Mouse (Mus musculus) left cerebral cortex, postnatal 25 days (tissue): ENCODE measurements around the gene Capzb. TPM values are rescaled to one million over a fixed set of nuclear protein-coding genes. Genes with fewer than 3 reads are reported as not detected.

Experiments
- DNase-seq, 2 experiments: peaks; one replicate each; pipeline ENCODE4 v3.0.0; 2022; ENCODE audit warnings: low spot score in 2 of 2, mixed read lengths in 1 of 2
- intact Hi-C: fragments of 180-260 bp; cut with DNase I; formaldehyde crosslinking; loops from one replicate; pipeline ENCODE4 v1.15.1; 2025
- total RNA-seq, 2 experiments: library from RNA; stranded (reverse); gene quantifications; 2 replicates each; pipeline ENCODE4 v1.2.3; 2021

Gene Capzb
- total RNA-seq, 2 experiments from 2014 or later = 350 to 351 TPM

DNA sequence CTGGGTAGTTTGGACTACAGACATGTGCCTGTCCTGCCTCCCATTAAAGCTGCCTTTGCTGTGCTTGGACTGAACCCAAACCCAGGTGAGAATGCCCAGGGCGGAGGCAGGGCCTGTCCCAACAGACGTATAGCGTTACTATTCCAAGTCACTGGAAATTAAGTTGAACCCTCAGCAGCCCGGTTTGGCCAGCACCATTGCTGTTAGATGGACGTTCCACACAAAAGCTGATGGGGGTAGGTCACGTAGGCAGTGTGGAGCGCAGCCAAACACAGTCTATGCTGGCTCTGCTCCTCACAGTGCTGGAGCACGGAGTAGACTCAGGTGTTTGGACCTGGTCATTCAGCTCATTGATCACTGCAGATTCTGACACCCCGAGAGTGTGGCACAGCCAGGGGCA, 60.5 kb downstream of the Capzb start:
- intact Hi-C loops = no loop called here
- no peak for DNase-seq

DNA sequence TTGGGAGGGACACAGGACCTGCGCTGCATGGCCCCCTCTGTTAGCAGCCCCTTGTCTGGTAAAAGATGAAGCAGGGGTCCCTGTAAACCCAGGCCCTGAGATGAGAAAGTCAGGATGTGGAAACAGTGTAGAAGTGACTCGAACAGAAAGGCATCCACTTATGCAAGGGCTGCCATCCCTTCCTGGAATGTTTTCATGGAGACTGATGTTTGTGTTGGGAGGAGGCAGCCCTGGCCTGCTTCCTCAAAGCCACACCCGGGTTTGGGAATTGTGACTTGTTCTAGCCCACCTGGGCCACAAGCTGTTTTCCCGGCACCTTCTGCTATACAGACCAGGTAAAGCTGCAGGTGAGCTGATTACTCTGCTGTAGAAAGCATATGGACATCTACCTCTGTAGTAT, 63.4 kb downstream of the Capzb start:
- intact Hi-C loops = no loop called here
- DNase-seq = no peak

DNA sequence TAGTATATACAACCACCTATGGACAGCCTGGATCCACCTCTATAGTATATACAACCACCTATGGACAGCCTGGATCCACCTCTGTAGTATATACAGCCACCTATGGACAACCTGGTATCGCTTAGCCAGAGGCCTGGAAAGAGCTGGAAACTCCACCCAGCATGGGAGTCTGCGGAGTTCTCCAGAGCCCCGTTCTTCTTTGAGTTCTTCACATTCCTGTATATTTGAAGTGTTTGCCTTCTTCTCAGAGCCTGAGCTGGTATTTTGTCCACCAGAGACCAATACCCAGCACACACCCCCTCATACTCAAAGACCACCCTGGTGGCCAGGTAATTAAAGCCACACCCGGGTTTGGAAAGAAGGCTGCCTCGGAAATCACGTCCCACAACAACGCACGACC, 64.0 kb downstream of the Capzb start:
- no peak for DNase-seq
- intact Hi-C loops = no loop called here

DNA sequence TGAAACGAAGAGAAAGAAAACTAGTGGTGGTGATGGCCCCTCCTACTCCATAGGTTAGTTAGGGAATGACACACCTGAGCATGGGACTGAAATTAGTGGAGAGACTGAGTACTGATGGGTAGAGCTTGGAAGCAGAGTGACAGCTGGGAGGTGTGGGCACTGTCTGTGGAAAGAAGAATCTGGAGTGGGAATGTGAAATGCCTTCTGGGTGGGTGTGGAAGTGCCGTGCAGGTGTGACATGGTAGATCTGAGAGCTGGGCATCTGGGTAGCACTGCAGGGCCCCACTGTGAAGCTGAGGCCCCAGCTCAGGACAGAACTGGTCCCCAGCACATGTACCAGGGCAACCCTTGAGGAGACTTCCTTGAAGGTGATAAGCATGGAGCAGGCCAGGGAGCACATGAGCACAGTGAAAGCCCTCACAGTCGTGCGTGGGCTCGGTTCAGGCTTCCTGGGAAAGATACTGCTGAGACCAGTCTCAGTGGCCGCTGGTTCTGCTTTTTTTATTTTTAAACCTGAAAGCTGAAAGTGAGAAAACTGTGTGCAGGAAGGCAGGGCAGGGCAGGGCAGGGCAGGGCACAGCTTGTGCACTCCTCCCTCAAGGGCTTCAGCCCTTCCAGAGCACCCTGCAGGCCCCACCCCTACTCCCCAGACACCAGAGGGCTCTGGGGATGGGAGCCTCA, 66.1 kb downstream of the Capzb start:
- intact Hi-C loops = no loop called here
- DNase-seq = peak in 1 of 2 experiments; percentile 67

DNA sequence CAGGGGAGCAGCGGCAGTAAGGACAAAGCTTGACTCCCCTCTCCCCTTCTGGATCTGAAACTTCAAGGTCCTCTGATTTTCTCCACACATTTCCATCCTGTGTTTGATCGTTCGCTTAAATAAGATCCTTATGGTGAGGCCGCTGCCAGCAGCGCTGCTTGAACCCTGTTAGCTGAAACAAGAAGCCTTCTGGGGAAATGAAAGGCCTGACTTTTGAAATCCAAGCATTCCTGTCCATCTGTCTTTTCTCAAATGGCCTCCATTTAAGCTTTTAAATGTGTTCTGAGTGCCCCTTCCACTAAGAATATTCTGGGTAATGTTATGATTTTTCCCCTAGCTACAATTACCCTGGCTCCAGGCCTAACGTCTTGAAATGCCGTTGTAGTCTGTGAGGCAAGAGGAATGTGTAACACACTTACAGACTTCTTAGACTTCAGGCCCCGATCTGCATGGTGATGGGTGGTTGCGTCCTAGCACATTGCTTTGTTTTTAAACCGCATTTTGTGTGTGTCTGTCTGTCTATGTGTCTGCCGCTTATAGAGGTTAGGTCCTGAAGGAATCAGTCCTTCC, 66.7 kb downstream of the Capzb start:
- no peak for DNase-seq
- intact Hi-C loops = no loop called here

DNA sequence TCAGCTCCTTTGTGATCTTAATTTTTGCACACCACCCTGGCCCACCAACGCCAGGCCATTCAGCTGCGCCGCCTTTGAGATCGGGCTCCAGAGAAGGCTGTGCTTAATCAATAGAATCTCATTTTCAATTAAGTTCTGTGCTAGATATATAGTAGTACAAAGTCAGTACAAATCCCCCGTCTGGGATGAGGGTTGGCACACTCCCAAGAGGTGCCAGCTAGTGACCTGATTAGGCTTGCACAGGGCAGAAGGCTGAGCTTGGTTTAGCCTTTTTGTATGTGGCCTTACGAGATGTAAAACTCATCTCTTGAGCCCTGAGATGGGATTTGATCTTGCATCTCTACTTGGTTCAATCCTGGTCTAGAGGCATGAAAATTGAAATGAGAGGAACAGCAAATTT, 70.3 kb downstream of the Capzb start:
- no peak for DNase-seq
- intact Hi-C loops = no loop called here

DNA sequence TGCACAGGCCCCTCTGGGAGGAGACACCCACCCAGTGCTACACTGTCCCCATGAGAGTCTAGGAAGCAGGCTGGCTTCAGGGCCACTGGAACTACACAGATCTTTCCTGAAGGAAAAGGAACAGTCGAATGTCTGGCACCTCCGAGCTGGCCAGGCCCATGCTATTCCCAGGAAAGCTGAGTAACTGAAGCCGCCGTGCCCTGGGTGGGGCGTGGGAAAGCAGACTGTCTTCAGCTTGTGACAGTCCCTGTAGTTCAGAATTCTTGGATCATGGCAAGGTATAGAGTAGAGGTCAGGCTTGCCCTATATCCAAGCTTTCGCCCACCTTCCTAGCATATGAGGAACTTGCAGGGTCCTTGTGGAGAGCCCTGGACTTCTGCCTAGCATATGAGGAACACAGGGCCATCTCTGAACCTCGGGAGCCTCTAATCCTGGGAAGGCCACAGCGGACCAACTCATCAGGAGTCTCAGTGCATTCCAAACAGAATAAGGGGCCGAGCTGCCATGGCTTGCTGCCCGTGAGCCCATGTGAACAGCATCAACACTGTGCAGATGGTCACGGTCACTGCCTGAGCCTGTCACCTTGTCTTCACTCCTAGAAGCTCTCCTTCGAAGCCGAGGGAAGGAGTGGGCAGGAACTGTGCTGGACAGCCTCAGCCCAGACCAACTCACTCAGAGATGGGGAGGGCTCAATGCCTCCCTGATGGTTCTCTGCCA, 73.2 kb downstream of the Capzb start:
- DNase-seq = no peak
- intact Hi-C loops = no loop called here

DNA sequence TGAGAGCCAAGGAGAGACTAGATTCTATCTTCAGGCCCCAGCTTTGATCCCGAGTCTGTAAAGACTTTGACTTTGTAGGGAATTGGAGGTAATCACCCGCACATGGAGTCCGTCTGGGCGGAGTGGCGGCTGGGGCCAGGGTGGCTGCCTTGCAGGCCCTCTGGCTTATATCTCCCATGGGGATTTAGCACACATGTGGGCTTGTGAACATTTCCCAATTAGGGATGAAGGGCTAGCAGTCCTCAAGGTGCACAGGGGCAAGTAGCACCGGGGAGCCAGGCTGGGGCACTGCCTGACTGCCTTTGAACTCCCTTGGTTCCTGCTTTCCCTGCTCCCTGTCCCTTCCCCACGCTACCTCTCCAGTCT, 73.8 kb downstream of the Capzb start:
- no peak for DNase-seq
- intact Hi-C loops = no loop called here

DNA sequence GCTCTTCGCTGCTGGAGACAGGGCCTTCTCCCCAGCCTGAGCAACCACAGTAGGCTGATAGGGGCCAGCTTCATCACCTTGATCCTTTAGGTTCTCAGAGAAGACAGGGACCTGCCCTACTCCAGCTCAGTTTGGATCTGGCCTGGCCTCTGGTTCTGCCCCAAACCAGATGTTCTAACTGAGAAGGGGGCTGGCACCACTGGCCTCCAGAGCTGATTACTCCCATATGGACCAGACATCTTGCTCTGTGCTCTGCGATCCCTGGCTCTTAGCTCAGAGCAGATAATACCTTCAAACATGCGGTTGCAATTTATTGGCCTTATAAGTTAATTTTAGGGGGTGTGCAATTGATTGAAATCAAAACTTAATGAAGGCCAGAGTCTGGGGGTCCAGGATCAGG, 74.6 kb downstream of the Capzb start:
- intact Hi-C loops = no loop called here
- DNase-seq = no peak

DNA sequence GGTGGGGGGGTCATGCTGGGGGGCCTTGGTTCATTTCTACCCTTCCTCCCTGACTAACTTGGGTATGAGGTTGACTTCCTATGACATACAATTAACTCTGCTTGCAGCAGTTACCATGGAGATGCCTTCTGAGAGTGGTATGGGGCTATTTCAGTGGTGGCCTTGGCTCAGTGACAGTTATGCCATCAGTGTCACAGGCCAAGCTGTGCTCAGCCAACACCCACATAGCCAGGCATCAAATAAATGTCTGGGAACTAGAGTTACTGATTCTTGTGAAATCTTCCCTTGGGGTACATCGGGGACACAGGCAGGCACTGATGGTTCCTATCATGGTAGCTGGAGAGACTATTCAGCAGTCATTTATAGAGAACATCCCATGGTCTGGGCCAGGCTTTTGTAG, 75.5 kb downstream of the Capzb start:
- DNase-seq = no peak
- intact Hi-C loops = no loop called here

DNA sequence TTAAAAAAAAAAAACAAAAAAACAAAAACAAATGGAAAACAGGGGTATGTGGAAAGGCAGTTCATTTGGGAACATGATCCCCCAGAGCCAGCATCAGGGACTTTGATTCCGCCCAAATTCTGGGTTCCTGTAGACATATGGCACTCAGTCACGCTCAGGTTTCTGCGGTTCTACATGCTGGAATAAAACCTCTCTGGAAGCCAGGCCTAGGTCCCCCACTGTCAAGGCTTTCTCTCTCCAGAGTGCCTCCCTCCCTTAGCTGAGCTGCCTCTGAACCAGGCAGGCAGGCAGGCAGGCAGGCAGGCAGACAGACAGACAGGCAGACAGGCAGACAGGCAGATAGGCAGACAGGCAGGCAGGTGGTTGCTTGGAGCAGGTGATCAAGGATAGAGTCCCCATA, 77.5 kb downstream of the Capzb start:
- intact Hi-C loops = no loop called here
- no peak for DNase-seq

DNA sequence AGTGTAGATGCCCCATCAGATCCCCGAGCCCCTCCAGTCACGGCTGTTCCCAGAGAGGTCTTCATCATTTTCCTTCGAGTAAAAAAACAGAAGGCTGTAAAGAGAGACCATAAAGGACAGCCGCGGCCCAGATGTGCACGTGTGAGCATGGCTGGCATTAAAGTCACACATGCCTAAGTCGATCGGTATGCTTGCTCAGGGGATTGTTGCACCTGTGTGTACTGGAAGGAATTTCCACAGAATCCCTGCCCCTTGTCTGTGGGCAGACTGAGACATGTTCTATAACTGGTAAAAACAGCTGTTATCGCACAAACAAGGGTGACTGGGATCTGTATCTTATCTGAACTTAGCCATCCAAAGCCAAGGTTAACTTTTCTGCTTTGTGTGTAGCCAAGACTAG, 78.9 kb downstream of the Capzb start:
- intact Hi-C loops = no loop called here

DNA sequence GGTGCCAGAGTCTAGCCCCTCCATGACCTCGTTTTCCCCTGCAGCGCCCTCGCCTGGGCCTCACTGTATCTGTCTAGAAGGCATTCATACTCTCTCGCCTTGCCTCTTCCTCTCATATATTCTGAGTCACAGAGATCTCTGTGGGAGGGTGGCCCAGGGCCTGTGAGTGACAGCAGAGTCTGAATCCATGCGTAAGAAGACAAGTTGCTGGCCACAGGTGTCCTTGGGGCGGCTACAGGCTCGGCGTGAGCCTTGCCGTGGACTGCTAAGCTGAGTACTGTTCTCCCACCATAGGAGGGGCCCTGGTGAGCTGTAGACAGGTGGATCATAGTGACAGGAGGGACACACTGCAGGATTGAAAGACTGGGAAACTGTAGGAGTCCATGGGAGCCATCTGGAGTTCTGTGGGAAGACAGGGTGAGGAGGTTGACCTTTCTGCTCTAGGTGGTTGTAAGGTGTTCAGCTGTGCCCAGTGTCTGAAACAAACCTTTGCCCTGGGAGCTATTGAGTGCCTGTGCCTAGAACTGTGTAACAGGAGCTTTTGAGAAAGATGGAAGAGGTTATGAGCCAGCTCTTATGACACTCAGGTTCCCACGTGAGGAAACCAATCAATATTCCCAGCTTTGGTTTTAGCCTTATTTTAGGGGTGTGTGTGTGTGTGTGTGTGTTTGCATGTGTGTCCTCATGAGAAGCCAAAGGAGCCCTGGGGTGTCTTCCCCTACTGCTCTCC, 80.4 kb downstream of the Capzb start:
- intact Hi-C loops = no loop called here
- no peak for DNase-seq

More for the DNA sequence above, 78.9 kb downstream of the Capzb start:
- no peak for DNase-seq

DNA sequence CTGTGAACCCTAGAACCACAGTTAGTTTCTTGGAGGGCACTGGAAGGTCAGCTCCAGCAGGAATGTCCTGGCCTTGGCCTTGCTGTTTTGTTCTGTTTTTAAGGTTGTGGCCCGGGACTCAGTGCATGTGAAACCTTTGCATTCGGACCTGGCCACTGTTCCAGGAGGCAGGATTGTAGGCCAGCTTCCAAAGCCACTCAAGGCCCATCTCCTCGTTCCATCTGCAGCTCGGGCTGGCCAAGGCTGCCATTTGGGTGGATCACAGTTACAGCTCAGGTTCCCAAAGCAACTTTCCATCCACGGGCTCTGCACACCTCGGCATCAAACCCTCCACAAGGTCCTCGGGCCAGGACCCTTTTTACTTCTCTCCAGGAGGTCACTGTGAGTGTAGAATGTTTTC, 81.9 kb downstream of the Capzb start:
- intact Hi-C loops = no loop called here
- no peak for DNase-seq

DNA sequence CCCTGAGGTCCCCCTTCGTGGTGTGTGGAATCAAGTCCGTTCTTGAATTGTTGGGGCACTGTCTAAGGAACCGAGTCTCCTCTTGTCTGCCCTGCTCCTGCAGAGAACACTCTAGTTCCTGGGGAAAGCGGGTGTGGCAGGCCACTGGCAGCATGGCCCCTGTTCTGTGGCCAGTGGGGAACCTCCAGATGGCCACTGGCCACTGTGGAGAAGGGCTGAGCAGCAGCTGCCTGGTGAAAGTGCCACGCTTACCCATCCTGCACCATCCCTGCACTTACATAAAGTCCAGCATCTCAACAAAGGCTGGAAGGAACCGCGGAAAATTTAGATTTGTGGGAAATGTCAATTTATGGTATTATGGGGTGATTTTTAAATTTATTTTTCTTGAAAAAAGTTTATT, 83.7 kb downstream of the Capzb start:
- intact Hi-C loops = no loop called here
- DNase-seq = no peak

DNA sequence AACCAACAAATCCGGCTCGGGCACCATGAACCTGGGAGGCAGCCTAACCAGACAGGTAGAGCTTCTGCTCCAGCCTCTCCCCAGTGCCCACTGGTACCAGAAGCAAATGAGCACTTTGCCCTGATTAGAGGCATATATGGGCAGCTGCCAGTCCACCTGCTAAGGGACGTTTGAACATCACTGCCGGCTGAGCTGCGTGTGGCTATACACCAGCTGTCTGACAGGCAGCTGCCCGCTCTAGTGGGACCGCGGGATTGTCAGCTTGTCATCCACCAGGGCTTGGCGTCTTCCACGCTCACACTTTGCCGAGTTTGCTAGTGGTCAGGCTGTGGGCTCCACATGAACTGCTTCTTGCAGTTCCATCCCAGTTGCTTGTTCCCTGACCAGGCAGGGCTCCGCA, 87.8 kb downstream of the Capzb start:
- intact Hi-C loops = no loop called here
- no peak for DNase-seq

DNA sequence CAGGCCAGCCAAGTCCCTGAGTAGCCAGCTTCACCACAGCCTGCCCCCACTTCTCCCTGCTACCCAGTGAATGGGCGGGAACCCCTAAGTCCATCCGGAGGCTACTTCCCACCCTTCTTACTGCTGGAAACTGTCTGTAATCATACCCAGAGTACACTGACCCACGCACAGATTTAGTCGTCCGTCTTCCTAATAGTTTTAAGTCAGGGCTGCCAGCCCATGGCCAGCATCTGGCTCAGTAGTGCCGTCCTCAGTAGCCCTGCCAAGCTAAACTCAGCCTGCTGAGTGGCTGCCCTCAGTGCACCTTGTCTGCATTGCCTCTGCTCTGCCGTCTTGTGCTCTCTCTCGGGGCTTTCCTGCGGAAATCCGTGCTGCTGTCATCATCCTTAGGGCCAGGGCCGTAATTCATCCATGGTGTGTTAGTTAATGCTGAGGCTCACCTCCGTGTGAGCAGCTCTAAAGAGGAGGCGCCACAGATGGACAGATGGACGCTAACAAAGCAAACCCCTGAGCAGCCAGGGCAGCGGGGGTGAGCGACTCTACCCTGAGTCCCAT, 89.2 kb downstream of the Capzb start:
- intact Hi-C loops = no loop called here
- DNase-seq = no peak

DNA sequence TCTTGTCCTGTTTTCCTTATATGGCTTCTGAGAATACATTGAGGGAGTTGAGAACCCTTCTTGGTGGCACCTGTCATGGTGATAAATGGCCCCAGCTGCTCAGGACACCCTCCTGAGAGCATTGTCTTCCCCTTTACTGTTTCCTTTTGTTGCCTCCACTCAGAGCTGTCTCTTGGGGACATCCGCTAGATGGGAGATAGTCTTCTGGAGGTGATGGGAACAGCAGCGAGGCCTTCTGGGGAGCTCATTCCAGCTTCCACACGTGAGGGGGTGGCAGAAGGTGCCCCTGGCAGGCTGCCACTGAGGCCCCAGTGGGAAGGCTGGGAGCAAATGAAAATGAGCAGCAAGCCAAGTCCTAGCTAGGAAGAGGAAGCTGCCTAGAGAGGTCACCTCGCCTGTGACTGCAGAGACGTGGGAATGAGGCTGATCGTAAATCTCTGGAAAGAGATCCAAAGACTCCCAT, 90.3 kb downstream of the Capzb start:
- intact Hi-C loops = no loop called here
- DNase-seq = no peak

DNA sequence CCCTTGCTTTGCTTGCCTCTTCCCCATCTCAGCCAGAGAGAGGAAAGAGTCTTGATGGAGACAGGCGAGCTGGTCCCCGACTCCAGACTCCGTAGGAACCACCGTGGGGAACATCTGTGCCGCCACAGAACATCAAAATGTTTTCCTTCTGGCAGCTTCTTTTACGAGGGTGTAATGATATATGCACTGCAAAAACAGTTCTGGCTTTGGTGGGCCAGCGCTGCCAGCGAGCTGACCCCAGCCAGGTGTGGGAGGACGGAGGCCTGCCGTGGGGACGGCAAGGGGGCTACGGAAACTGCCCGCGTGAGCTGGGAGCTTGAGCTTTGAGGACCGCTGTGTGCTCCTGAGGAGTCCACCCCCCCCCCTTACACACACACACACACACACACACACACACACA, 92.2 kb downstream of the Capzb start:
- intact Hi-C loops = no loop called here
- DNase-seq = no peak

DNA sequence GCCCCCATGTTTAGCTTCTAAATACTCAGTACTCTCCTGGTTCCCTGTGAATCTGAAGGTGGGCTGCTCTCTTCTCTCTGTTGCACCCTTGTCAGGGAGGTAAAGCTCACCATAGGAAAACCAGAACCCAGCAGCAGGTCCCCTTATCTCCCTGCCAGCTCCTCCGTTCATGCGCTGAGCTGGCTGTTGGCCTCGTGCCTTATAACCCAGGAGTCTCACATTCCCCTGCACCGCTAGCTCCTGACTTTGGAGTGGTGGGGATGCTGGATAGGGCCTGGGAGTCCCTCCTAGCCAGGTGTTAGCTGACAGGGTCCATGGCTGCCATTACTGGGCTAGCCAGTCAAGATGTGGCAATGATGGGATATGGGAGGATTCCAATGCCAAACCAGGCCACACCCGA, 93.5 kb downstream of the Capzb start:
- intact Hi-C loops = loop anchor here (2.0 kb wide), 1 partner anchor 199 kb away; no protein-coding TSS in a partner anchor
- no peak for DNase-seq
